Mouse (Mus musculus): ENCODE results near the gene Ccr6. TPM values are rescaled to one million over a fixed set of nuclear protein-coding genes. Genes with fewer than 3 reads are reported as not detected.

Gene Ccr6
- polyA plus RNA-seq, 2 experiments, result not detected

DNA sequence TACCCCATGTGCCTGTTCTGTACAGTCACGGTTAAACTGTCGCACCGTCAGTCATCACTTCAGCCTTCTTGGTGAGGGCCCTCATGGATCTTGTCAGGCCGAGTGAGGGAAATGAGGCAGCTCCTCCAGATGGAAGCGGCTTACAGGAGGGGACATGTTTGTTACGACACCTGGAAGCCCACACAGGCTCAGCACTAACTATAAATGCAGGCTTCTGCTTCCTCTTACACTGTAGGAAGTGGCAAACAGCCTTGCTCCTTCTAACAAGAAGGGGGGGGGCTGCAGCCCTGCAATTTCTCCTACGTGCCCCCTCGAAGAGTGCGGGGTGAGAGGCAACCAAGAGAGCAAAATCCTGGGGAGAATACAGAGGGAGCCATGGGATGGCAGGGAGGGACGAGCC, 25.2 kb upstream of the Ccr6 start:
- Histone ChIP-seq H3K4me3 (replicated peaks; ENCODE audit: low read length) (no peak overlapping the region), H3K36me3 (ENCODE audit: control insufficient read depth, insufficient read depth, low read length) (no peaks in the 10 kb centered on the region), H3K4me2 (replicated peaks; ENCODE audit: low read depth, low read length, severe bottlenecking) (no peak overlapping the region), H3K9me3 (ENCODE audit: control insufficient read depth, low read length) (no peaks in the 10 kb centered on the region), H3K27me3 (ENCODE audit: control insufficient read depth, insufficient read depth, low read length) (no peaks in the 10 kb centered on the region), H3K27ac (replicated peaks; ENCODE audit: low read depth, low read length) (no peak overlapping the region), H3K4me1 (ENCODE audit: control insufficient read depth, insufficient read depth, low read length) (no peaks in the 10 kb centered on the region), H3K9ac (ENCODE audit: low read depth, low read length, severe bottlenecking) (no peak overlapping the region)
- WGBS, result 68% methylated on average over 10 of the region's 10 CpGs
- no peak for ATAC-seq (ENCODE audit: low FRiP score, low read depth)
- no peak for DNase-seq (ENCODE audit: low spot score)
- TF ChIP-seq POLR2A (IDR thresholded peaks at IDR 0.05; ENCODE audit: borderline replicate concordance, extremely low read depth, insufficient read depth, insufficient read length), result no peak

DNA sequence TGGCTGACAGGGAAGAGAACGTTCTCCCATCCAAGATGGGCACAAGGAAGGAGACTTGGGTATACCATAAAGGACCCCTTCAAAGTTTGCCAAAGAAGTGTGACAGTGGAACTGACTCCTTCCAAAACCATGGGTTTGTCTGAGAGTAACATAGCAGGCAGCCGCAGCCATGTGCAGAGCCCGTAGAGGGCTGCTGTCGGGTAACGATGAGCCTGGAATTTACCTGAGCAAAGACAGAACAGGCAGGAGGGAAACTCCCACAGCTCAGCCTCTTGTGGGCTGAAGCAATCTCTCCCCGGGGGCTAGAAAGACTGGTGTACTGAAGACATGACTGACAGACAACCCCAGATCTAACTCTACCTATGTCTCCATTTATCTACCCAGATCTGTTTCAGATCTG, 24.4 kb upstream of the Ccr6 start:
- Histone ChIP-seq H3K36me3 (ENCODE audit: control insufficient read depth, insufficient read depth, low read length) (no peaks in the 10 kb centered on the region), H3K4me3 (replicated peaks; ENCODE audit: low read length) (no peak overlapping the region), H3K27me3 (ENCODE audit: control insufficient read depth, insufficient read depth, low read length) (no peaks in the 10 kb centered on the region), H3K4me2 (replicated peaks; ENCODE audit: low read depth, low read length, severe bottlenecking) (no peak overlapping the region), H3K9ac (ENCODE audit: low read depth, low read length, severe bottlenecking) (no peak overlapping the region), H3K27ac (replicated peaks; ENCODE audit: low read depth, low read length) (no peak overlapping the region), H3K4me1 (ENCODE audit: control insufficient read depth, insufficient read depth, low read length) (no peaks in the 10 kb centered on the region), H3K9me3 (ENCODE audit: control insufficient read depth, low read length) (no peaks in the 10 kb centered on the region)
- no peak for TF ChIP-seq POLR2A (IDR thresholded peaks at IDR 0.05; ENCODE audit: borderline replicate concordance, extremely low read depth, insufficient read depth, insufficient read length)
- 77% methylated on average over 6 of the region's 6 CpGs for WGBS
- no peak for DNase-seq (ENCODE audit: low spot score)
- ATAC-seq (ENCODE audit: low FRiP score, low read depth), result no peak

DNA sequence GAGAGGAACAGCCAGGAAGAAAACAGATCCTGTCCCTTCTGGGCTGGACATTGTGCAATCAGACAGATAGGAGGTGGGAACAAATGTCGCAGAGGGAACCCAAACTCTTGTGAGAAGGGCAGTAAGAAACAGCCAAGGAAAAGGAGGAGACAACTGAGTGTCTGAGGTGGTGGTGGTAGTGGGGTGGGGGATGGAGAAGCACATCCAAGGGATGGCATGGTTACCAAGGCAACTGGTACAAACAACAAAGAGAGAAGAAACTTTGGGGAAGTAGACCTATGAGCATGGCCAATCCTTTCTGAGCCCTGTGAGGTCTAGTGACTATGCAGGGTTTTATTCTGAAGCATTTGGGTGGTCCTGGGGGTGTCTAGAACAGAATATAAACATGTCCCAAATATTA, 21.5 kb upstream of the Ccr6 start:
- no peaks in the 10 kb centered on the region for H3K9me3 ChIP-seq (ENCODE audit: control insufficient read depth, low read length)
- no peaks in the 10 kb centered on the region for H3K36me3 ChIP-seq (ENCODE audit: control insufficient read depth, insufficient read depth, low read length)
- no peak overlapping the region for H3K27ac ChIP-seq (replicated peaks; ENCODE audit: low read depth, low read length)
- H3K4me2 ChIP-seq (replicated peaks; ENCODE audit: low read depth, low read length, severe bottlenecking), result no peak overlapping the region
- DNase-seq (ENCODE audit: low spot score), result no peak
- TF ChIP-seq POLR2A (IDR thresholded peaks at IDR 0.05; ENCODE audit: borderline replicate concordance, extremely low read depth, insufficient read depth, insufficient read length), result no peak
- H3K4me3 ChIP-seq (replicated peaks; ENCODE audit: low read length), result no peak overlapping the region
- H3K9ac ChIP-seq (ENCODE audit: low read depth, low read length, severe bottlenecking), result no peak overlapping the region
- H3K4me1 ChIP-seq (ENCODE audit: control insufficient read depth, insufficient read depth, low read length), result no peaks in the 10 kb centered on the region
- no peak for ATAC-seq (ENCODE audit: low FRiP score, low read depth)
- 93% methylated on average over 1 of the region's 1 CpGs for WGBS
- H3K27me3 ChIP-seq (ENCODE audit: control insufficient read depth, insufficient read depth, low read length), result no peaks in the 10 kb centered on the region

DNA sequence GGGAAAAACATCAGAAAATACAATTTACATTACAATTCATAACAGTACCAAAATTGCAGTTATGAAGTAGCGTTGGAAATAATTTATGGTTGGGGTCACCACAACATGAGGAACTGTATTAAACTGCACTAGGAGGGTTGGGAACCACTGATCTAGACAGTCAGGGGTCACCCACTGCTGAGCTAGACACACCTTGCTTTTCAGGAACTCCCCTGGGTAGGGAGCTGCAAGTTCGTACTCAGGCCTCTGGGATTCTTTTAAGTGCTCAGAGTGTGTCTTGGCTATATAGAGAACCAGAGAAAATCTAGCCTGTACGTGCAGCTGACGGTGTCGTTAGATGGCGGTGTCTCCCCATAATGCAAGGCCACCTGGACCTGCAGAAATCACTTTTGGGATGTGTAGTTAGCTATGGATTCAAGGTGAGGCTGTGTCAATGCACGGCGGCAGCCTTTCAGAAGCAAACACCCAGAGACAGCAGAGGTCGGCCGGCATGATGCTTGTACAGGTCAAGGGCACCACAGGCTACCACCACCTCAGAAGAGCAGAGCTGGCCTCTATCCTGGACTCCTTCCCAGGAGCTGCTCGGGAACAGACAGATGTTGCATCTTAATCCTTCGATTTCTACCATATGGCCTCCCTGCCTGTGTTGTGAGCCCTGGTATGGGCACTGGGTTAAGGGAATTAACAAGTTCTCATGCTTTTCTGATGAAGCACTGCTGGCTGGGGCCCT, 20.7 kb upstream of the Ccr6 start:
- H3K27ac ChIP-seq (replicated peaks; ENCODE audit: low read depth, low read length), result no peak overlapping the region
- H3K9ac ChIP-seq (ENCODE audit: low read depth, low read length, severe bottlenecking), result no peak overlapping the region
- no peaks in the 10 kb centered on the region for H3K36me3 ChIP-seq (ENCODE audit: control insufficient read depth, insufficient read depth, low read length)
- H3K4me3 ChIP-seq (replicated peaks; ENCODE audit: low read length), result no peak overlapping the region
- no peak for DNase-seq (ENCODE audit: low spot score)
- no peak overlapping the region for H3K4me2 ChIP-seq (replicated peaks; ENCODE audit: low read depth, low read length, severe bottlenecking)
- H3K27me3 ChIP-seq (ENCODE audit: control insufficient read depth, insufficient read depth, low read length), result no peaks in the 10 kb centered on the region
- no peak for TF ChIP-seq POLR2A (IDR thresholded peaks at IDR 0.05; ENCODE audit: borderline replicate concordance, extremely low read depth, insufficient read depth, insufficient read length)
- no peaks in the 10 kb centered on the region for H3K4me1 ChIP-seq (ENCODE audit: control insufficient read depth, insufficient read depth, low read length)
- no peak for ATAC-seq (ENCODE audit: low FRiP score, low read depth)
- 84% methylated on average over 12 of the region's 12 CpGs for WGBS
- no peaks in the 10 kb centered on the region for H3K9me3 ChIP-seq (ENCODE audit: control insufficient read depth, low read length)

DNA sequence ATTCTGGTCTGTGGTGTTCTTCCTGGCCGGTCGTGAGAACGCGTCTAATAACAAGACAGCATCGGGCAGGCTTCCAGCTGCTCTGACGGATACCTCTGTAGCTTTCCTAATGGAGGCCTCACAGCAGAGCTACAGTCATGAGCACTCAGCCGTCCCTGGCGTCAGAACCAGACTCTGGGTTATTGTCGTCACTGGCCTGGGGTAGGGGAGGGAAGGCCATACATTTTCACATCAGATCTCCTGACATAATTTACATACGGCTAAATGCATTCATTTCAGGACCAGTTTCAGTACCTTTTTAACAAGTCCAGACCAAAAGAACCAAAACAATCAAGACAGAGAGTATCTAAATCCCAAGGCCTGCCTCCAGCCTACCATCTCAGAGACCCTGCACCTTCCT, 12.6 kb upstream of the Ccr6 start:
- H3K4me3 ChIP-seq (replicated peaks; ENCODE audit: low read length), result no peak overlapping the region
- 79% methylated on average over 10 of the region's 10 CpGs for WGBS
- H3K27me3 ChIP-seq (ENCODE audit: control insufficient read depth, insufficient read depth, low read length), result no peaks in the 10 kb centered on the region
- H3K9me3 ChIP-seq (ENCODE audit: control insufficient read depth, low read length), result no peaks in the 10 kb centered on the region
- H3K9ac ChIP-seq (ENCODE audit: low read depth, low read length, severe bottlenecking), result no peak overlapping the region
- no peak overlapping the region for H3K4me2 ChIP-seq (replicated peaks; ENCODE audit: low read depth, low read length, severe bottlenecking)
- no peaks in the 10 kb centered on the region for H3K4me1 ChIP-seq (ENCODE audit: control insufficient read depth, insufficient read depth, low read length)
- no peaks in the 10 kb centered on the region for H3K36me3 ChIP-seq (ENCODE audit: control insufficient read depth, insufficient read depth, low read length)
- no peak overlapping the region for H3K27ac ChIP-seq (replicated peaks; ENCODE audit: low read depth, low read length)
- DNase-seq (ENCODE audit: low spot score) (no peak), ATAC-seq (ENCODE audit: low FRiP score, low read depth) (no peak)
- no peak for TF ChIP-seq POLR2A (IDR thresholded peaks at IDR 0.05; ENCODE audit: borderline replicate concordance, extremely low read depth, insufficient read depth, insufficient read length)

Measured in limb, embryonic 14.5 days (tissue).